Mouse (Mus musculus) liver, postnatal 0 days (tissue): Measurements from ENCODE around the gene Gjb6.

Experiments
- CTCF ChIP-seq: sonication (generic); IDR thresholded peaks from 2 replicates; pipeline ENCODE4 v1.5.1; 2016; ENCODE audit warnings: antibody characterized with exemption, low read depth
- EP300 ChIP-seq: IDR thresholded peaks from 2 replicates; pipeline ENCODE4 v1.6.1; 2016; ENCODE audit warnings: antibody characterized with exemption, low read depth, mild to moderate bottlenecking

- TF ChIP-seq CTCF: no peak
- no peak for TF ChIP-seq EP300
These were observed 32.1 kb upstream of the Gjb6 start for GRCm38 (mm10) chr14:57165493-57165892.
